Mouse (Mus musculus): ENCODE data around the gene Camk2d. TPM values are rescaled to one million over a fixed set of nuclear protein-coding genes. Genes with fewer than 3 reads are reported as not detected.

Gene Camk2d
- total and polyA plus RNA-seq, 2 experiments from 2014 or later = 95.3 to 178 TPM

DNA sequence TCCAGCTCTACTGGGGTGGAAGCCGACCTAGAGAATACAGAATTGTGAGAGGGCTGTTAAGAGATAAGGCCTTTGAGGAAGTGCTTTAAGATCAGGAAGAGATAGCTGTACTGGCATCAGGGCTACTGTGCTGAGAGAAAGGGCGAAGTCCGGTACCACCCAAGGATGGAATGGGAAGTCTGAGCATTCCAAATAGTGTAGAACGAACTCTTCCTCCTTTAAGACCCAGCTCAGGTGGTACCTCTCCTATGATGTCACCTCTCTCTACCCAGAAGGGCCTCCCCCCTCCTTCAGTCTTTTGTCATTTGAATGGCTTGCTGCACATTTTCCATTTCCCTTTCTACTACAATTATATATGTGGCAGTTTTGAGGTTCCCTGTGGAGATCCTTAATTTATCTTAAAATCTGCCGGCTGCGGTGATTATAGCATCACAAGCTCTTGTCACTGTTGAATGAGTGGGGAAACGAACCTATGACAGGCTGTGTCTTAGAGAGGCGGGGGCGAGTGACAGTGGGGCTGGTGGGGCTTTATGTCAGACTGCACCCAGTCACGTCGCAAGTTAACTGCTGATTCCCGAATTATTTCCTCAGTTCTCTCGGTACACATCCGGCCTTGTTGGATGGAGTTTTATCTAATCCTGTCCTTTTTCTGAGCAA is 13.8 kb downstream of the Camk2d start:
- Histone ChIP-seq H3K36me3 (ENCODE audit: insufficient read depth, low read length) (no peaks in the 10 kb centered on the region), H3K27me3 (ENCODE audit: insufficient read depth, low read length) (no peaks in the 10 kb centered on the region), H3K27ac (no peak overlapping the region), H3K4me2 (ENCODE audit: low read depth, low read length) (no peak overlapping the region), H3K4me3 (ENCODE audit: low read length) (no peak overlapping the region), H3K4me1 (ENCODE audit: insufficient read depth, low read length) (peaks cover 8% of the 10 kb centered on the region; the same call in 1 of the 2 replicates), H3K9ac (replicated peaks; ENCODE audit: low read length) (no peak overlapping the region), H3K9me3 (ENCODE audit: low read length) (no peaks in the 10 kb centered on the region)
- ATAC-seq (peak; percentile 60), DNase-seq (ENCODE audit: low spot score) (no peak)
- WGBS = 56% methylated on average over 14 of the region's 14 CpGs
- TF ChIP-seq CTCF (IDR thresholded peaks at IDR 0.05; ENCODE audit: low read depth) = no peak

- ATAC-seq (no peak), DNase-seq (ENCODE audit: low spot score) (no peak)
- no peaks in the 10 kb centered on the region for H3K9me3 ChIP-seq (ENCODE audit: low read length)
- H3K4me2 ChIP-seq (ENCODE audit: low read depth, low read length) = no peak overlapping the region
- no peaks in the 10 kb centered on the region for H3K27me3 ChIP-seq (ENCODE audit: insufficient read depth, low read length)
- H3K9ac ChIP-seq (replicated peaks; ENCODE audit: low read length) = no peak overlapping the region
- peaks cover 8% of the 10 kb centered on the region; the same call in 1 of the 2 replicates for H3K4me1 ChIP-seq (ENCODE audit: insufficient read depth, low read length)
- H3K4me3 ChIP-seq (ENCODE audit: low read length) = no peak overlapping the region
- WGBS = 22% methylated on average over 7 of the region's 7 CpGs
- no peak for TF ChIP-seq CTCF (IDR thresholded peaks at IDR 0.05; ENCODE audit: low read depth)
- H3K36me3 ChIP-seq (ENCODE audit: insufficient read depth, low read length) = no peaks in the 10 kb centered on the region
- H3K27ac ChIP-seq = no peak overlapping the region
Measured at GRCm38 (mm10) chr3:126611624-126612023, 15.5 kb downstream of the Camk2d start.

DNA sequence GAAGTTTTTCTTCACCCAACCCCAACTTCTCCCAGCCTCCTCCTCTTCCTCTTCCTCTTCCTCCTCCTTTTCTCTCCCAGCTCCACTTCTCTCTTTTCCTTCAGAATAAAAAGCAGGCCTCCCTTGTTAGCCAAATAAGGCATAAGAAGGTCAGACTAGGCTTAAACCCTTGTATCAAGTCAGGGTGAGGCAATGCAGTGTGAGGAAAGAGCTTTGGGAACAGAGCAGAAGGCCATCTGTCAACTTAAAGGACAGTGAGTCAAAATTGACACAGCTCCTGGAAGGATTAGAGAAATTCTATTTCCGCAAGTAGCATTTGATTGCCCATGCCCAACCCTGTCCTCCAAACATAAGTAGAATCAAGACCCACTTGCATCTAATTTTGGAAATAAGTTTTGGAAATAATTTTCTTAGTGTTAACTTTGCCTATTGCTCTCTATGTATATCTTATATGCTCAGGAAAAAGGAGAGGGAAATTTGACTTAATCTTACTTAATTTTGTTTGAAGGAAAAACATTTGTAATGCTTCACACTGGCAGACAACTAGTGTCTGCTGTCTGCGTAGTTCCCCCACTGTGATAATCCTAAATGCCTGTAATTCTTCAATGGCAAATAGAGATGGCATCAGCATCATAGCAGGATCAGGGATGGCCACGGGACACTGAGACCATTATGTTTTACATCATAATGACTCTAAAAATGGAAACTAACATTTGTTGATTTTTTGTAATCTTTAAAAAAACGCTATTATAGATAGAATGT is 16.8 kb downstream of the Camk2d start:
- Histone ChIP-seq H3K27ac (no peak overlapping the region), H3K4me1 (ENCODE audit: insufficient read depth, low read length) (peaks cover 8% of the 10 kb centered on the region; the same call in 1 of the 2 replicates), H3K4me2 (ENCODE audit: low read depth, low read length) (no peak overlapping the region), H3K9ac (replicated peaks; ENCODE audit: low read length) (no peak overlapping the region), H3K27me3 (ENCODE audit: insufficient read depth, low read length) (no peaks in the 10 kb centered on the region), H3K9me3 (ENCODE audit: low read length) (no peaks in the 10 kb centered on the region), H3K4me3 (ENCODE audit: low read length) (no peak overlapping the region), H3K36me3 (ENCODE audit: insufficient read depth, low read length) (no peaks in the 10 kb centered on the region)
- 59% methylated on average over 4 of the region's 4 CpGs for WGBS
- no peak for TF ChIP-seq CTCF (IDR thresholded peaks at IDR 0.05; ENCODE audit: low read depth)
- DNase-seq (ENCODE audit: low spot score) (no peak), ATAC-seq (no peak)

- Histone ChIP-seq H3K4me1 (ENCODE audit: insufficient read depth, low read length) (peaks cover 8% of the 10 kb centered on the region; the same call in 1 of the 2 replicates), H3K4me2 (ENCODE audit: low read depth, low read length) (no peak overlapping the region), H3K27ac (no peak overlapping the region), H3K9ac (replicated peaks; ENCODE audit: low read length) (no peak overlapping the region), H3K27me3 (ENCODE audit: insufficient read depth, low read length) (no peaks in the 10 kb centered on the region), H3K9me3 (ENCODE audit: low read length) (no peaks in the 10 kb centered on the region), H3K4me3 (ENCODE audit: low read length) (no peak overlapping the region), H3K36me3 (ENCODE audit: insufficient read depth, low read length) (no peaks in the 10 kb centered on the region)
- WGBS = 64% methylated on average over 11 of the region's 11 CpGs
- no peak for TF ChIP-seq CTCF (IDR thresholded peaks at IDR 0.05; ENCODE audit: low read depth)
- ATAC-seq = no peak
- no peak for DNase-seq (ENCODE audit: low spot score)
Measured at GRCm38 (mm10) chr3:126613510-126614128, 17.5 kb downstream of the Camk2d start.

DNA sequence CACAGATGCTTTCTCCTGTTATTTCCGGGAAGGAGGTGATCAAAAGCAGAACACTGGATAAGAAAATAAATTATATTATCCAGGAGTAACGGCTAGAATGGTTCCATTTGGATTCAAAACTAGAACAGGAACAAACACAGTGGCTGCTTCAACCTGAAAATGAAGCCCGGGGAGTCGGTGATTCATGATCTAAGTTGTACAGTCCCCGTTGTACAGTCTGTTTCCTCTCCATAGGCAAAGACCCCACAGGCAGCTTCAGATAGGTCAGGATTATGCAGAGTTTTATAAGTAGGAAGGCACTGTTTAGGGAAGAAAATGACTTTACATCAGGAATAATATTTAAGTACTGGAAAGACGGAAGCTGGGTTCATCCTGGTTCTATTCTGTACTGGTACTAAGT is 19.2 kb downstream of the Camk2d start:
- Histone ChIP-seq H3K4me2 (ENCODE audit: low read depth, low read length) (no peak overlapping the region), H3K4me3 (ENCODE audit: low read length) (no peak overlapping the region), H3K9ac (replicated peaks; ENCODE audit: low read length) (no peak overlapping the region), H3K36me3 (ENCODE audit: insufficient read depth, low read length) (no peaks in the 10 kb centered on the region), H3K27ac (no peak overlapping the region), H3K9me3 (ENCODE audit: low read length) (no peaks in the 10 kb centered on the region), H3K4me1 (ENCODE audit: insufficient read depth, low read length) (peaks cover 5% of the 10 kb centered on the region; the same call in 1 of the 2 replicates), H3K27me3 (ENCODE audit: insufficient read depth, low read length) (no peaks in the 10 kb centered on the region)
- ATAC-seq = no peak
- no peak for DNase-seq (ENCODE audit: low spot score)
- TF ChIP-seq CTCF (IDR thresholded peaks at IDR 0.05; ENCODE audit: low read depth) = no peak
- 78% methylated on average over 6 of the region's 6 CpGs for WGBS

- no peak overlapping the region for H3K4me3 ChIP-seq (ENCODE audit: low read length)
- 0 out of 2 replicates have a peak, but pooled peaks cover 1% of the 10 kb centered on the region for H3K4me1 ChIP-seq (ENCODE audit: insufficient read depth, low read length)
- no peak for TF ChIP-seq CTCF (IDR thresholded peaks at IDR 0.05; ENCODE audit: low read depth)
- no peak for DNase-seq (ENCODE audit: low spot score)
- no peak overlapping the region for H3K4me2 ChIP-seq (ENCODE audit: low read depth, low read length)
- H3K9me3 ChIP-seq (ENCODE audit: low read length) = no peaks in the 10 kb centered on the region
- H3K27ac ChIP-seq = no peak overlapping the region
- no peaks in the 10 kb centered on the region for H3K27me3 ChIP-seq (ENCODE audit: insufficient read depth, low read length)
- no peak overlapping the region for H3K9ac ChIP-seq (replicated peaks; ENCODE audit: low read length)
- 80% methylated on average over 6 of the region's 6 CpGs for WGBS
- no peak for ATAC-seq
- no peaks in the 10 kb centered on the region for H3K36me3 ChIP-seq (ENCODE audit: insufficient read depth, low read length)
Measured at GRCm38 (mm10) chr3:126620152-126620551, 24.1 kb downstream of the Camk2d start.

Measured in hindbrain, postnatal 0 days (tissue).